8 mouse cellular contexts compared by ENCODE assay signal in the genomic region with DNA sequence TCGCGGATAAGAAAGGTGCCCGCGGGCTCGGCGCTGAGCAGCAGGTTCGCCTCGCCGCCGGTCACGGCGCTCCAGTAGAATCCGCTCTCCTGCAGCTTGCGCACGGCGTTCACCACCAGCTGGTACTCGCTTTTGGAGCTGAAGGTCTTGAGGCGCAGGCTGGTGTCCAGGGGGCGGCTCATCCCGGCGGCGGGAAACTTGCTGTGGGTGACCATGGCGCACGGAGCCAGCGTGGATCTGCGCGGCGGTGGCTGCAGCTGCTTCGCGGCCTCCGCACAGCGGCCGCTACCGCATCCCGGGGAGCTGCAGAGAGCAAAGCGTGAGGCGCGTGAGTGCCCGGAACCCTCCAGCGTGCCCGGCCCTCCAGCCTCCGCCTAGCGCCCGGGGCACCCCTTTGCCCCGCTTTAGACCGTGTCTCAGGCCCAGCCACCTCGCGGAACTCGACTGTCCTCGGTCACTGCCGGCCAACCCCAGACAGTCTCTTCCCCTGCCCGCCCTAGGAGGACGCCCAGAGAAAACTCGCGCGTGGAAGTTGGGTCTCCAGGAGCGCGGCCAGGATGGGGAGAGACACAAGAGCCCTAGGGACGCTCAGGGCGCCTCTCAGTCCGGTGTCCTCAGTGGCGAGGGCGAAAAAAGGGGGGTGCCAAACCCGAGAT. TPM values are rescaled to one million over a fixed set of nuclear protein-coding genes. Genes with fewer than 3 reads are reported as not detected.
DNase-seq lines count a peak whose midpoint lies in the region; ATAC-seq and TF ChIP-seq lines count a peak whose summit lies in the region.

No protein-coding gene starts in this region.

- intact Hi-C loops in heart, adult 2 months (cut with DNase I): no loop called here

- H3K4me1 ChIP-seq in heart, adult 2 months (ENCODE audit: control insufficient read depth, insufficient read depth, low read length): peaks cover 9% of the 10 kb centered on the region
- peaks cover 15% of the 10 kb centered on the region for H3K4me1 ChIP-seq in ES-Bruce4 (ENCODE audit: control insufficient read depth, insufficient read depth, low read length)
- peaks cover 93% of the 10 kb centered on the region for H3K4me1 ChIP-seq in embryonic facial prominence, embryonic 10.5 days
- H3K4me1 ChIP-seq in hindbrain, embryonic 16.5 days (ENCODE audit: control insufficient read depth, insufficient read depth, low read depth, low read length): peaks cover 50% of the 10 kb centered on the region
- peaks cover 59% of the 10 kb centered on the region for H3K4me1 ChIP-seq in liver, postnatal 0 days (ENCODE audit: insufficient read depth)

- no peaks in the 10 kb centered on the region for H3K36me3 ChIP-seq in heart, adult 2 months (ENCODE audit: control insufficient read depth, insufficient read depth, low read length)
- H3K36me3 ChIP-seq in ES-Bruce4 (ENCODE audit: control insufficient read depth, insufficient read depth, low read length, poor library complexity, severe bottlenecking): peaks cover 26% of the 10 kb centered on the region
- H3K36me3 ChIP-seq in embryonic facial prominence, embryonic 10.5 days (replicated peaks): peaks cover 18% of the 10 kb centered on the region
- H3K36me3 ChIP-seq in hindbrain, embryonic 16.5 days (ENCODE audit: control insufficient read depth, insufficient read depth, low read length): no peaks in the 10 kb centered on the region
- peaks cover 11% of the 10 kb centered on the region for H3K36me3 ChIP-seq in liver, postnatal 0 days (replicated peaks; ENCODE audit: insufficient read depth, low read length)

- no peak for TF ChIP-seq POLR2A in heart, adult 2 months (IDR thresholded peaks at IDR 0.05; ENCODE audit: insufficient read depth, low read depth, low read length)
- TF ChIP-seq POLR2A in ES-Bruce4 (IDR thresholded peaks at IDR 0.05; ENCODE audit: insufficient read depth, low read length): no peak

- ATAC-seq in hindbrain, embryonic 16.5 days: no peak
- no peak for ATAC-seq in liver, postnatal 0 days
- ATAC-seq in granulocyte monocyte progenitor cell, adult 5-6 weeks (replicated peaks; ENCODE audit: poor library complexity, severe bottlenecking): no peak

- peak overlapping the region; percentile 97 for H3K9ac ChIP-seq in heart, adult 2 months (ENCODE audit: low read depth, low read length)
- H3K9ac ChIP-seq in ES-Bruce4 (ENCODE audit: low read depth, poor library complexity, severe bottlenecking): peak overlapping the region; percentile 98
- peak overlapping the region; percentile 71 for H3K9ac ChIP-seq in hindbrain, embryonic 16.5 days (ENCODE audit: low read depth, low read length)
- peak overlapping the region; percentile 86 for H3K9ac ChIP-seq in liver, postnatal 0 days (replicated peaks)

- H3K79me2 ChIP-seq in heart, adult 2 months (replicated peaks; ENCODE audit: control insufficient read depth, insufficient read depth, low read length): no peaks in the 10 kb centered on the region

- 6% methylated on average over 64 of the region's 64 CpGs for WGBS in heart, adult 2 months
- under 1% methylated on average over 64 of the region's 64 CpGs for WGBS in embryonic facial prominence, embryonic 10.5 days
- under 1% methylated on average over 54 of the region's 64 CpGs for WGBS in hindbrain, embryonic 16.5 days
- 1% methylated on average over 64 of the region's 64 CpGs for WGBS in liver, postnatal 0 days (ENCODE audit: insufficient replicate concordance)

- peak overlapping the region; percentile 90 for H3K4me2 ChIP-seq in hindbrain, embryonic 16.5 days (ENCODE audit: low read length)
- H3K4me2 ChIP-seq in liver, postnatal 0 days (ENCODE audit: low read depth, low read length): peak overlapping the region; percentile 88

- no peak for TF ChIP-seq CTCF in heart, adult 2 months (IDR thresholded peaks at IDR 0.05)
- TF ChIP-seq CTCF in ES-Bruce4 (IDR thresholded peaks at IDR 0.05; ENCODE audit: low read depth, low read length): no peak
- no peak for TF ChIP-seq CTCF in liver, postnatal 0 days (IDR thresholded peaks at IDR 0.05; ENCODE audit: low read depth)

- DNase-seq in heart, adult 2 months: no peak
- DNase-seq in heart, adult 11 months: no peak
- DNase-seq in embryonic facial prominence, embryonic 10.5 days (ENCODE audit: low spot score): peak; percentile 68
- peak; percentile 51 for DNase-seq in liver, postnatal 0 days
- DNase-seq in right cerebral cortex, postnatal 4 days: peak; percentile 33

- no peaks in the 10 kb centered on the region for H3K27me3 ChIP-seq in heart, adult 2 months (ENCODE audit: control insufficient read depth, insufficient read depth, low read length)
- H3K27me3 ChIP-seq in ES-Bruce4 (ENCODE audit: control insufficient read depth, insufficient read depth, low read length, poor library complexity, severe bottlenecking): no peaks in the 10 kb centered on the region
- H3K27me3 ChIP-seq in embryonic facial prominence, embryonic 10.5 days (replicated peaks; ENCODE audit: low read depth, poor library complexity, severe bottlenecking): peaks cover 69% of the 10 kb centered on the region
- H3K27me3 ChIP-seq in hindbrain, embryonic 16.5 days (replicated peaks; ENCODE audit: control insufficient read depth, insufficient read depth, low read length): peaks cover 7% of the 10 kb centered on the region; the same call in 1 of the 2 replicates
- H3K27me3 ChIP-seq in liver, postnatal 0 days (ENCODE audit: insufficient read depth, low read length): peaks cover 28% of the 10 kb centered on the region

- H3K27ac ChIP-seq in heart, adult 2 months: peak overlapping the region; percentile 99
- peak overlapping the region; percentile 62 for H3K27ac ChIP-seq in ES-Bruce4 (ENCODE audit: insufficient read depth, low read length)
- H3K27ac ChIP-seq in embryonic facial prominence, embryonic 10.5 days (replicated peaks): peak overlapping the region; percentile 97
- H3K27ac ChIP-seq in hindbrain, embryonic 16.5 days (ENCODE audit: low read depth, low read length): peak overlapping the region; percentile 30; the same call in 1 of the 2 replicates
- peak overlapping the region; percentile 95 for H3K27ac ChIP-seq in liver, postnatal 0 days (ENCODE audit: low read depth)

- no peaks in the 10 kb centered on the region for H3K9me3 ChIP-seq in ES-Bruce4 (replicated peaks; ENCODE audit: control insufficient read depth, insufficient read depth, low read length, poor library complexity, severe bottlenecking)
- H3K9me3 ChIP-seq in embryonic facial prominence, embryonic 10.5 days: no peaks in the 10 kb centered on the region
- H3K9me3 ChIP-seq in hindbrain, embryonic 16.5 days (ENCODE audit: control insufficient read depth, low read length): no peaks in the 10 kb centered on the region
- H3K9me3 ChIP-seq in liver, postnatal 0 days (ENCODE audit: low read length): no peaks in the 10 kb centered on the region

- H3K4me3 ChIP-seq in heart, adult 2 months: peak overlapping the region; percentile 75
- peak overlapping the region; percentile 94 for H3K4me3 ChIP-seq in ES-Bruce4 (ENCODE audit: low read depth, low read length)
- H3K4me3 ChIP-seq in embryonic facial prominence, embryonic 10.5 days: peak overlapping the region; percentile 76
- H3K4me3 ChIP-seq in hindbrain, embryonic 16.5 days (ENCODE audit: low read length): peak overlapping the region; percentile 52
- peak overlapping the region; percentile 80 for H3K4me3 ChIP-seq in liver, postnatal 0 days (ENCODE audit: low read depth, low read length)

- no peak for TF ChIP-seq EP300 in heart, adult 2 months (IDR thresholded peaks at IDR 0.05; ENCODE audit: insufficient read depth, low read depth, low read length)
- no peak for TF ChIP-seq EP300 in ES-Bruce4 (IDR thresholded peaks at IDR 0.05; ENCODE audit: insufficient read depth, low read depth, low read length)
- no peak for TF ChIP-seq EP300 in liver, postnatal 0 days (IDR thresholded peaks at IDR 0.05; ENCODE audit: low read depth)

RNA-seq across cellular contexts. Expression of gene Socs3, which starts 1.7 kb away (rescaled TPM):
- 1 to 10 TPM; 2.8 to 4.5 TPM for total RNA-seq in heart, adult 2 months (2021)
- 3.7 and 4.4 TPM in 2 replicates for polyA plus RNA-seq in heart, adult 2 months (2012; rRNA removed)
- 53.8 and 61.5 TPM in 2 replicates for polyA plus RNA-seq in ES-Bruce4 (2011; ENCODE audit: insufficient read depth, insufficient read length, low read depth, missing spikeins)
- 13.6 and 16.7 TPM in 2 replicates for polyA plus RNA-seq in embryonic facial prominence, embryonic 10.5 days (2016; fragmentation: Nextera tagmentation; extraction: Ambion mirVana)
- polyA plus RNA-seq in hindbrain, embryonic 16.5 days (2015; fragmentation: Nextera tagmentation; extraction: Ambion mirVana): 7.5 and 8.9 TPM in 2 replicates
- 3.5 and 5.8 TPM in 2 replicates for polyA plus RNA-seq in liver, postnatal 0 days (2015; fragmentation: Nextera tagmentation; extraction: Ambion mirVana)
- total RNA-seq in granulocyte monocyte progenitor cell, adult 5-6 weeks (2014; fragmentation: Nextera tagmentation): 0.41 TPM in 1 of 2 replicates, not detected in the other
- 2.0 and 2.2 TPM in 2 replicates for total RNA-seq in granulocyte monocyte progenitor cell, adult 5-6 weeks (2017)

RNA-seq across cellular contexts. Expression of gene Pgs1, which starts 17.9 kb away (rescaled TPM):
- 10 to 100 TPM; 17.9 to 18.1 TPM for total RNA-seq in heart, adult 2 months (2021)
- polyA plus RNA-seq in heart, adult 2 months (2012; rRNA removed): 21.8 and 26.5 TPM in 2 replicates
- polyA plus RNA-seq in ES-Bruce4 (2011; ENCODE audit: insufficient read depth, insufficient read length, low read depth, missing spikeins): 31.5 and 35.5 TPM in 2 replicates
- polyA plus RNA-seq in embryonic facial prominence, embryonic 10.5 days (2016; fragmentation: Nextera tagmentation; extraction: Ambion mirVana): 43.5 and 44.6 TPM in 2 replicates
- 67.3 and 68.4 TPM in 2 replicates for polyA plus RNA-seq in hindbrain, embryonic 16.5 days (2015; fragmentation: Nextera tagmentation; extraction: Ambion mirVana)
- polyA plus RNA-seq in liver, postnatal 0 days (2015; fragmentation: Nextera tagmentation; extraction: Ambion mirVana): 9.1 and 10.1 TPM in 2 replicates
- total RNA-seq in granulocyte monocyte progenitor cell, adult 5-6 weeks (2014; fragmentation: Nextera tagmentation): 43.1 and 44.5 TPM in 2 replicates
- total RNA-seq in granulocyte monocyte progenitor cell, adult 5-6 weeks (2017): 18.8 and 23.3 TPM in 2 replicates

Comparison
In these comparisons a context has a peak if more than half of its experiments do, and no peak if none do; other contexts are left out.
1. DNase-seq: peak in embryonic facial prominence, embryonic 10.5 days (single experiment), liver, postnatal 0 days (single experiment) and right cerebral cortex, postnatal 4 days (single experiment); none in heart, adult 2 months (0 of 2) and heart, adult 11 months (single experiment).
2. H3K27ac ChIP-seq: peak in every context shown above with its lines; median percentile 99 in heart, adult 2 months; 97 in embryonic facial prominence, embryonic 10.5 days; 95 in liver, postnatal 0 days; 62 in ES-Bruce4; 30 in hindbrain, embryonic 16.5 days.
3. Peak in every context shown above with its lines, with median percentiles within 50 percentile points of each other: H3K4me3 ChIP-seq and H3K9ac ChIP-seq.